Mouse (Mus musculus): ENCODE measurements around the gene Katnal1. TPM values are rescaled to one million over a fixed set of nuclear protein-coding genes. Genes with fewer than 3 reads are reported as not detected.
A peak's percentile ranks its signal among the peaks of the same experiment; 100 is the strongest.

The Katnal1 gene
- total and polyA plus RNA-seq, 3 experiments = 2.8 to 7.0 (median 3.2) TPM

GRCm38 (mm10) chr5:148831141-148831547, 98.0 kb downstream of the Katnal1 start:
- Histone ChIP-seq H3K4me1 (ENCODE audit: control insufficient read depth in 1 of 2, insufficient read depth in 2 of 2) (peaks cover 0 to 18% of the 10 kb centered on the region in 2 experiments; a peak in 2 of 4 replicates), H3K27me3 (replicated peaks) (no peaks in the 10 kb centered on the region), H3K9ac (ENCODE audit: insufficient read depth, low read depth) (peak overlapping the region; percentile 23), H3K36me3 (replicated peaks in 1 of 2; ENCODE audit: control insufficient read depth in 1 of 2, insufficient read depth in 1 of 2, low read length in 1 of 2) (no peaks in the 10 kb centered on the region), H3K27ac (ENCODE audit: insufficient read depth, low read depth) (no peak overlapping the region), H3K9me3 (replicated peaks; ENCODE audit: low read length) (no peaks in the 10 kb centered on the region), H3K79me2 (replicated peaks; ENCODE audit: control insufficient read depth, extremely low read depth, insufficient read depth, poor library complexity, severe bottlenecking) (no peaks in the 10 kb centered on the region), H3K4me3 (replicated peaks in 1 of 3; ENCODE audit: low read depth in 2 of 3, low read length in 2 of 3, poor library complexity in 1 of 3) (peak overlapping the region in 2 of 3 experiments; percentile 32 to 36), H3K4me2 (ENCODE audit: insufficient read depth, low read depth, poor library complexity, severe bottlenecking) (peak overlapping the region; percentile 74)
- DNase-seq (ENCODE audit: extremely low read depth) = no peak
- dilution Hi-C loops (cut with MboI; ENCODE audit: extremely low pct_ligation_motif_present, extremely low pct_unique_long_range_greater_than_20kb, low sequenced_read_pairs) = no loop called here
- in situ Hi-C loops (cut with MboI; ENCODE audit: low pct_ligation_motif_present, low pct_unique_long_range_greater_than_20kb, low sequenced_read_pairs) = no loop called here
- TF ChIP-seq JUND (conservative IDR thresholded peaks at IDR 0.05; ENCODE audit: low read depth, low read length) (no peak), TCF12 (IDR thresholded peaks at IDR 0.05; ENCODE audit: low read depth, low read length) (0 out of 2 replicates have a peak, but pooled peaks have one; percentile 21)

- Histone ChIP-seq H3K79me2 (replicated peaks; ENCODE audit: control insufficient read depth, extremely low read depth, insufficient read depth, poor library complexity, severe bottlenecking) (no peaks in the 10 kb centered on the region), H3K27me3 (replicated peaks) (no peaks in the 10 kb centered on the region), H3K36me3 (replicated peaks in 1 of 2; ENCODE audit: control insufficient read depth in 1 of 2, insufficient read depth in 1 of 2, low read length in 1 of 2) (no peaks in the 10 kb centered on the region), H3K9me3 (replicated peaks; ENCODE audit: low read length) (peaks cover 3% of the 10 kb centered on the region), H3K4me1 (ENCODE audit: control insufficient read depth in 1 of 2, insufficient read depth in 2 of 2) (no peaks in the 10 kb centered on the region), H3K4me2 (ENCODE audit: insufficient read depth, low read depth, poor library complexity, severe bottlenecking) (no peak overlapping the region), H3K4me3 (replicated peaks in 1 of 3; ENCODE audit: low read depth in 2 of 3, low read length in 2 of 3, poor library complexity in 1 of 3) (no peak overlapping the region), H3K9ac (ENCODE audit: insufficient read depth, low read depth) (no peak overlapping the region), H3K27ac (ENCODE audit: insufficient read depth, low read depth) (no peak overlapping the region)
- no peak for DNase-seq (ENCODE audit: extremely low read depth)
- dilution Hi-C loops (cut with MboI; ENCODE audit: extremely low pct_ligation_motif_present, extremely low pct_unique_long_range_greater_than_20kb, low sequenced_read_pairs) (no loop called here), in situ Hi-C loops (cut with MboI; ENCODE audit: low pct_ligation_motif_present, low pct_unique_long_range_greater_than_20kb, low sequenced_read_pairs) (no loop called here)
- TF ChIP-seq SMC3 (IDR thresholded peaks at IDR 0.05; ENCODE audit: low read depth, low read length) = no peak
- no peak for TF ChIP-seq ZMIZ1 (IDR thresholded peaks at IDR 0.05; ENCODE audit: low read depth, low read length)
- TF ChIP-seq MAZ (IDR thresholded peaks at IDR 0.05; ENCODE audit: low read depth, low read length) = no peak
- no peak for TF ChIP-seq CTCF (conservative IDR thresholded peaks at IDR 0.05 in 1 of 2, IDR thresholded peaks at IDR 0.05 in 1 of 2; ENCODE audit: low read depth in 2 of 2, low read length in 2 of 2)
- TF ChIP-seq CHD2 (IDR thresholded peaks at IDR 0.05; ENCODE audit: low read length) = no peak
- TF ChIP-seq ELF1 (IDR thresholded peaks at IDR 0.05; ENCODE audit: low read depth, low read length) = no peak
- TF ChIP-seq RCOR1 (conservative IDR thresholded peaks at IDR 0.05; ENCODE audit: low read depth, low read length) = no peak
- no peak for TF ChIP-seq JUND (conservative IDR thresholded peaks at IDR 0.05; ENCODE audit: low read depth, low read length)
- no peak for TF ChIP-seq EP300 (IDR thresholded peaks at IDR 0.05; ENCODE audit: low read length)
- TF ChIP-seq BHLHE40 (IDR thresholded peaks at IDR 0.05; ENCODE audit: low read depth, low read length) = no peak
- TF ChIP-seq POLR2AphosphoS2 (IDR thresholded peaks at IDR 0.05; ENCODE audit: low read depth, low read length) = no peak
- no peak for TF ChIP-seq NRF1 (IDR thresholded peaks at IDR 0.05; ENCODE audit: low read depth, low read length)
- TF ChIP-seq UBTF (IDR thresholded peaks at IDR 0.05; ENCODE audit: low read depth, low read length) = no peak
- no peak for TF ChIP-seq RAD21 (IDR thresholded peaks at IDR 0.05; ENCODE audit: low read depth, low read length)
- no peak for TF ChIP-seq MAFK (IDR thresholded peaks at IDR 0.05; ENCODE audit: insufficient replicate concordance, low read length)
- no peak for TF ChIP-seq HCFC1 (IDR thresholded peaks at IDR 0.05; ENCODE audit: low read depth, low read length)
- TF ChIP-seq ZC3H11A (IDR thresholded peaks at IDR 0.05; ENCODE audit: low read depth, low read length) = no peak
- no peak for TF ChIP-seq IRF4 (IDR thresholded peaks at IDR 0.05; ENCODE audit: low read depth, low read length)
- no peak for TF ChIP-seq KAT2A (IDR thresholded peaks at IDR 0.05; ENCODE audit: insufficient replicate concordance, low read length)
- no peak for TF ChIP-seq GABPA (IDR thresholded peaks at IDR 0.05; ENCODE audit: insufficient replicate concordance, low read depth, low read length)
Observed at GRCm38 (mm10) chr5:148825732-148826131, 103.4 kb downstream of the Katnal1 start.
